Mouse (Mus musculus) lung, embryonic 16.5 days (tissue): ENCODE data around the gene Slc17a4. TPM values are rescaled to one million over a fixed set of nuclear protein-coding genes. Genes with fewer than 3 reads are reported as not detected.

Experiments
- ATAC-seq: fragments of 200-750 bp; cut with Nextera tagmentation; 2 replicates; pipeline ENCODE4 v1.8.0; 2017; ENCODE audit warnings: low read depth, mild to moderate bottlenecking, moderate library complexity
- H3K27ac ChIP-seq: fragments of 300-500 bp; sonication (generic); 2 replicates; pipeline ENCODE4 v1.5.1; 2014; ENCODE audit warnings: mild to moderate bottlenecking, control low read depth, low read length
- H3K27me3 ChIP-seq: fragments of 300-500 bp; sonication (generic); 2 replicates; pipeline ENCODE4 v1.6.1; 2014; ENCODE audit warnings: low read depth, low read length, mixed read lengths; ENCODE audit not compliant: control insufficient read depth, insufficient read depth
- H3K36me3 ChIP-seq: fragments of 300-500 bp; sonication (generic); 2 replicates; pipeline ENCODE4 v1.6.1; 2014; ENCODE audit warnings: low read length; ENCODE audit not compliant: control insufficient read depth, insufficient read depth
- H3K4me1 ChIP-seq: fragments of 300-500 bp; sonication (generic); replicated peaks from 2 replicates; pipeline ENCODE4 v1.6.1; 2014; ENCODE audit warnings: low read length, mixed read lengths; ENCODE audit not compliant: control insufficient read depth, insufficient read depth
- H3K4me2 ChIP-seq: fragments of 300-500 bp; sonication (generic); 2 replicates; pipeline ENCODE4 v1.6.1; 2014; ENCODE audit warnings: low read depth, low read length, control low read depth
- H3K4me3 ChIP-seq: fragments of 300-500 bp; sonication (generic); 2 replicates; pipeline ENCODE4 v1.5.1; 2014; ENCODE audit warnings: mild to moderate bottlenecking, low read length, control low read depth
- H3K9ac ChIP-seq: fragments of 300-500 bp; sonication (generic); 2 replicates; pipeline ENCODE4 v1.6.1; 2014; ENCODE audit warnings: low read length, control low read depth
- H3K9me3 ChIP-seq: fragments of 300-500 bp; sonication (generic); 2 replicates; pipeline ENCODE4 v1.6.1; 2016; ENCODE audit warnings: low read length; ENCODE audit not compliant: control insufficient read depth
- WGBS: fragments of 180-500 bp; shearing (Covaris S2); extraction: QIAGEN DNeasy Blood & Tissue Kit; methylation state at CpG from one replicate; pipeline ENCODE4 v1.1.7; 2014; 5-methylcytosine and 5-hydroxymethylcytosine counted together
- microRNA-seq: library from miRNA; unstranded; fragments of <30 nt; microRNA quantifications from one replicate; pipeline ENCODE4, GENCODE M21; 2016
- polyA plus RNA-seq: library from polyadenylated mRNA; unstranded; fragments of >200 nt; fragmentation: Nextera tagmentation; extraction: Ambion mirVana; gene quantifications from 2 replicates; pipeline ENCODE4 v1.2.1, GENCODE M21; 2015

Gene Slc17a4
- polyA plus RNA-seq, 1 experiment from 2014 or later: not detected

- H3K27me3 ChIP-seq: no peaks in the 10 kb centered on the region
- 51% methylated on average over 3 of the region's 3 CpGs for WGBS
- no peaks in the 10 kb centered on the region for H3K36me3 ChIP-seq
- ATAC-seq: no peak
- H3K4me3 ChIP-seq: no peak overlapping the region
- no peak overlapping the region for H3K4me2 ChIP-seq
- no peaks in the 10 kb centered on the region for H3K4me1 ChIP-seq
- H3K9ac ChIP-seq: no peak overlapping the region
- H3K9me3 ChIP-seq: no peaks in the 10 kb centered on the region
- H3K27ac ChIP-seq: no peak overlapping the region
These were observed 58.4 kb downstream of the Slc17a4 start for GRCm38 (mm10) chr13:23856401-23856800.

GRCm38 (mm10) chr13:23849299-23849698 lies 65.5 kb downstream of the Slc17a4 start:
- H3K36me3 ChIP-seq: no peaks in the 10 kb centered on the region
- 68% methylated on average over 2 of the region's 2 CpGs for WGBS
- no peak for ATAC-seq

More at GRCm38 (mm10) chr13:23849299-23849698, 65.5 kb downstream of the Slc17a4 start:
- Histone ChIP-seq H3K4me1 (no peaks in the 10 kb centered on the region), H3K4me2 (no peak overlapping the region), H3K9me3 (no peaks in the 10 kb centered on the region), H3K27me3 (no peaks in the 10 kb centered on the region), H3K9ac (no peak overlapping the region), H3K27ac (no peak overlapping the region), H3K4me3 (no peak overlapping the region)

Small RNA genes within 50 kb of the gene (microRNA-seq; reads per million reads assigned to microRNA genes)
- not detected for gene Gm44344

Other genes starting within 250 kb of the Slc17a4 start
- gene Hist1h2ac, start 231.1 kb downstream of the Slc17a4 start, polyA plus RNA-seq: 2.2 and 2.3 TPM in 2 replicates
- 66.1 and 72.9 TPM in 2 replicates for gene Hist1h2bc, start 230.8 kb downstream of the Slc17a4 start, polyA plus RNA-seq
- gene Hist1h1t, start 219.2 kb downstream of the Slc17a4 start, polyA plus RNA-seq: 0.16 and 0.48 TPM in 2 replicates
- 6.2 and 6.6 TPM in 2 replicates for gene Hist1h4c, start 216.6 kb downstream of the Slc17a4 start, polyA plus RNA-seq
- gene Hfe, start 204.2 kb downstream of the Slc17a4 start, polyA plus RNA-seq: 11.2 and 13.7 TPM in 2 replicates
- gene Hist1h1c, start 176.2 kb downstream of the Slc17a4 start, polyA plus RNA-seq: 36.9 and 37.8 TPM in 2 replicates
- 5.9 and 9.7 TPM in 2 replicates for gene Hist1h3c, start 169.4 kb downstream of the Slc17a4 start, polyA plus RNA-seq
- gene Hist1h2bb, start 168.3 kb downstream of the Slc17a4 start, polyA plus RNA-seq: 4.0 and 4.9 TPM in 2 replicates
- gene Hist1h2ab, start 163.9 kb downstream of the Slc17a4 start, polyA plus RNA-seq: 33.4 and 44.6 TPM in 2 replicates
- gene Hist1h3b, start 162.7 kb downstream of the Slc17a4 start, polyA plus RNA-seq: 13.3 and 14.0 TPM in 2 replicates
- gene Hist1h4b, start 158.0 kb downstream of the Slc17a4 start, polyA plus RNA-seq: 5.1 and 6.6 TPM in 2 replicates
- 1.2 TPM in 1 of 2 replicates, not detected in the other for gene Hist1h4a, start 153.8 kb downstream of the Slc17a4 start, polyA plus RNA-seq
- gene Hist1h3a, start 152.6 kb downstream of the Slc17a4 start, polyA plus RNA-seq: 4.2 and 5.5 TPM in 2 replicates
- gene Hist1h1a, start 151.3 kb downstream of the Slc17a4 start, polyA plus RNA-seq: 2.1 and 4.3 TPM in 2 replicates
- not detected in 2 replicates for gene Trim38, start 145.1 kb downstream of the Slc17a4 start, polyA plus RNA-seq
- gene Slc17a2, start 108.0 kb downstream of the Slc17a4 start, polyA plus RNA-seq: not detected in 2 replicates
- not detected in 2 replicates for gene Slc17a3, start 75.6 kb downstream of the Slc17a4 start, polyA plus RNA-seq
- not detected in 2 replicates for gene Slc17a1, start 47.3 kb downstream of the Slc17a4 start, polyA plus RNA-seq
- gene Hist1h2ba, start 19.1 kb upstream of the Slc17a4 start, polyA plus RNA-seq: not detected in 2 replicates
- gene Hist1h2aa, start 19.5 kb upstream of the Slc17a4 start, polyA plus RNA-seq: not detected in 2 replicates
- not detected in 2 replicates for gene Scgn, start 76.2 kb upstream of the Slc17a4 start, polyA plus RNA-seq